In genomic region chr15:98675634-98676250, GRCm38 (mm10) we compare ENCODE assay signal across 8 mouse cellular contexts. TPM values are rescaled to one million over a fixed set of nuclear protein-coding genes. Genes with fewer than 3 reads are reported as not detected.
DNase-seq lines count a peak whose midpoint lies in the region; ATAC-seq and TF ChIP-seq lines count a peak whose summit lies in the region.

No protein-coding gene starts in this region.

- H3K27me3 ChIP-seq in liver, embryonic 11.5 days (replicated peaks; ENCODE audit: control insufficient read depth, insufficient read depth, low read length) = peaks cover 43% of the 10 kb centered on the region
- peaks cover 80% of the 10 kb centered on the region for H3K27me3 ChIP-seq in liver, embryonic 12.5 days (replicated peaks)
- peaks cover 11% of the 10 kb centered on the region for H3K27me3 ChIP-seq in hindbrain, embryonic 11.5 days (ENCODE audit: control insufficient read depth, insufficient read depth, low read length)
- no peaks in the 10 kb centered on the region for H3K27me3 ChIP-seq in midbrain, postnatal 0 days (ENCODE audit: insufficient read depth, low read length)

- no peak for TF ChIP-seq CTCF in cortical plate, adult 2 months (IDR thresholded peaks at IDR 0.05; ENCODE audit: extremely low read depth, insufficient read depth, low read length)
- no peak for TF ChIP-seq CTCF in midbrain, postnatal 0 days (IDR thresholded peaks at IDR 0.05)

- WGBS in liver, embryonic 11.5 days = 12% methylated on average over 14 of the region's 14 CpGs
- WGBS in liver, embryonic 12.5 days (ENCODE audit: insufficient replicate concordance) = 6% methylated on average over 14 of the region's 14 CpGs
- 6% methylated on average over 14 of the region's 14 CpGs for WGBS in hindbrain, embryonic 11.5 days
- 3% methylated on average over 14 of the region's 14 CpGs for WGBS in midbrain, postnatal 0 days

- no peaks in the 10 kb centered on the region for H3K9me3 ChIP-seq in liver, embryonic 11.5 days (ENCODE audit: control insufficient read depth, low read length)
- H3K9me3 ChIP-seq in liver, embryonic 12.5 days (replicated peaks) = no peaks in the 10 kb centered on the region
- H3K9me3 ChIP-seq in hindbrain, embryonic 11.5 days (ENCODE audit: control insufficient read depth, low read length) = no peaks in the 10 kb centered on the region
- H3K9me3 ChIP-seq in midbrain, postnatal 0 days (ENCODE audit: low read length) = no peaks in the 10 kb centered on the region

- ATAC-seq in liver, embryonic 11.5 days (replicated peaks; ENCODE audit: low FRiP score) = no peak
- no peak for ATAC-seq in liver, embryonic 12.5 days
- no peak for ATAC-seq in hindbrain, embryonic 11.5 days (ENCODE audit: low FRiP score)
- ATAC-seq in midbrain, postnatal 0 days (ENCODE audit: low FRiP score) = no peak

- no peak for TF ChIP-seq POLR2A in cortical plate, adult 2 months (IDR thresholded peaks at IDR 0.05; ENCODE audit: extremely low read depth, insufficient read depth, low read length)

- no peak for DNase-seq in liver, embryonic 11.5 days (ENCODE audit: low spot score)
- peak; percentile 48 for DNase-seq in hindbrain, embryonic 11.5 days (ENCODE audit: low spot score)
- DNase-seq in midbrain, postnatal 0 days (ENCODE audit: low spot score) = no peak
- no peak for DNase-seq in gastrocnemius, adult 8-10 months (ENCODE audit: low spot score in 2 of 2)
- no peak for DNase-seq in kidney, postnatal 14 days
- no peak for DNase-seq in cerebellum, adult 11 months

- no peak overlapping the region for H3K9ac ChIP-seq in liver, embryonic 11.5 days (ENCODE audit: low read depth, low read length)
- no peak overlapping the region for H3K9ac ChIP-seq in liver, embryonic 12.5 days
- peak overlapping the region; percentile 59 for H3K9ac ChIP-seq in hindbrain, embryonic 11.5 days (ENCODE audit: low read depth, low read length)
- H3K9ac ChIP-seq in midbrain, postnatal 0 days (replicated peaks; ENCODE audit: low read length, poor library complexity, severe bottlenecking) = peak overlapping the region; percentile 66

- no peaks in the 10 kb centered on the region for H3K36me3 ChIP-seq in liver, embryonic 11.5 days (ENCODE audit: control insufficient read depth, insufficient read depth, low read length)
- no peaks in the 10 kb centered on the region for H3K36me3 ChIP-seq in liver, embryonic 12.5 days
- H3K36me3 ChIP-seq in hindbrain, embryonic 11.5 days (ENCODE audit: control insufficient read depth, insufficient read depth, low read length) = no peaks in the 10 kb centered on the region
- H3K36me3 ChIP-seq in midbrain, postnatal 0 days (ENCODE audit: insufficient read depth, low read length) = 0 out of 2 replicates have a peak, but pooled peaks cover 4% of the 10 kb centered on the region

- H3K27ac ChIP-seq in liver, embryonic 11.5 days (ENCODE audit: low read depth, low read length) = no peak overlapping the region
- H3K27ac ChIP-seq in liver, embryonic 12.5 days = no peak overlapping the region
- no peak overlapping the region for H3K27ac ChIP-seq in cortical plate, adult 2 months (ENCODE audit: insufficient read depth, low read length)
- 0 out of 2 replicates have a peak overlapping the region, but pooled peaks have one; percentile 1 for H3K27ac ChIP-seq in hindbrain, embryonic 11.5 days (ENCODE audit: low read depth, low read length)
- peak overlapping the region; percentile 63 for H3K27ac ChIP-seq in midbrain, postnatal 0 days (ENCODE audit: low read depth, low read length)

- peak overlapping the region; percentile 9; the same call in 1 of the 2 replicates for H3K4me2 ChIP-seq in liver, embryonic 11.5 days
- no peak overlapping the region for H3K4me2 ChIP-seq in liver, embryonic 12.5 days
- peak overlapping the region; percentile 83 for H3K4me2 ChIP-seq in hindbrain, embryonic 11.5 days (replicated peaks; ENCODE audit: low read depth, low read length)
- peak overlapping the region; percentile 98 for H3K4me2 ChIP-seq in midbrain, postnatal 0 days (ENCODE audit: low read depth, low read length, poor library complexity, severe bottlenecking)

- H3K4me3 ChIP-seq in liver, embryonic 11.5 days (ENCODE audit: low read depth, low read length) = no peak overlapping the region
- H3K4me3 ChIP-seq in liver, embryonic 12.5 days = no peak overlapping the region
- peak overlapping the region; percentile 72 for H3K4me3 ChIP-seq in cortical plate, adult 2 months (ENCODE audit: insufficient read depth, low read length)
- H3K4me3 ChIP-seq in hindbrain, embryonic 11.5 days (ENCODE audit: low read depth, low read length) = peak overlapping the region; percentile 47
- H3K4me3 ChIP-seq in midbrain, postnatal 0 days (ENCODE audit: low read depth, low read length) = peak overlapping the region; percentile 62

- peaks cover 12% of the 10 kb centered on the region for H3K4me1 ChIP-seq in liver, embryonic 11.5 days (replicated peaks; ENCODE audit: control insufficient read depth, insufficient read depth, low read length)
- H3K4me1 ChIP-seq in liver, embryonic 12.5 days = peaks cover 21% of the 10 kb centered on the region
- peaks cover 5% of the 10 kb centered on the region for H3K4me1 ChIP-seq in cortical plate, adult 2 months (ENCODE audit: control insufficient read depth, insufficient read depth, low read length)
- peaks cover 14% of the 10 kb centered on the region for H3K4me1 ChIP-seq in hindbrain, embryonic 11.5 days (replicated peaks; ENCODE audit: control insufficient read depth, insufficient read depth, low read length)
- peaks cover 17% of the 10 kb centered on the region; the same call in 1 of the 2 replicates for H3K4me1 ChIP-seq in midbrain, postnatal 0 days (ENCODE audit: insufficient read depth, low read length)

RNA-seq across cellular contexts. Expression of gene Rnd1, which starts 1.5 kb away (rescaled TPM):
- 0.60 and 0.68 TPM in 2 replicates for polyA plus RNA-seq in liver, embryonic 11.5 days (2014; fragmentation: Nextera tagmentation; extraction: Ambion mirVana)
- 0.30 and 0.50 TPM in 2 replicates for polyA plus RNA-seq in liver, embryonic 12.5 days (2016; fragmentation: Nextera tagmentation; extraction: Ambion mirVana)
- 34.5 and 37.4 TPM in 2 replicates for polyA plus RNA-seq in cortical plate, adult 2 months (2012; rRNA removed)
- polyA plus RNA-seq in hindbrain, embryonic 11.5 days (2014; fragmentation: Nextera tagmentation; extraction: Ambion mirVana) = 5.2 and 5.9 TPM in 2 replicates
- total RNA-seq in midbrain, postnatal 0 days (2014; rRNA removed) = 34.5 and 42.9 TPM in 2 replicates
- 20.7 and 24.9 TPM in 2 replicates for polyA plus RNA-seq in midbrain, postnatal 0 days (2015; fragmentation: Nextera tagmentation; extraction: Ambion mirVana)
- total RNA-seq in gastrocnemius, adult 8-10 months (2022) = 1 to 10 TPM; 1.0 to 2.3 (median 1.1) TPM

RNA-seq across cellular contexts. Expression of gene Ddx23, which starts 13.0 kb away (rescaled TPM):
- 18.8 and 19.4 TPM in 2 replicates for polyA plus RNA-seq in liver, embryonic 11.5 days (2014; fragmentation: Nextera tagmentation; extraction: Ambion mirVana)
- polyA plus RNA-seq in liver, embryonic 12.5 days (2016; fragmentation: Nextera tagmentation; extraction: Ambion mirVana) = 15.9 and 16.2 TPM in 2 replicates
- polyA plus RNA-seq in cortical plate, adult 2 months (2012; rRNA removed) = 53.4 and 60.5 TPM in 2 replicates
- 21.7 and 33.0 TPM in 2 replicates for polyA plus RNA-seq in hindbrain, embryonic 11.5 days (2014; fragmentation: Nextera tagmentation; extraction: Ambion mirVana)
- 46.7 and 50.5 TPM in 2 replicates for total RNA-seq in midbrain, postnatal 0 days (2014; rRNA removed)
- polyA plus RNA-seq in midbrain, postnatal 0 days (2015; fragmentation: Nextera tagmentation; extraction: Ambion mirVana) = 14.0 and 20.5 TPM in 2 replicates
- total RNA-seq in gastrocnemius, adult 8-10 months (2022) = 10 to 100 TPM; 54.0 to 72.3 (median 63.4) TPM

RNA-seq across cellular contexts. Expression of gene Ccdc65, which starts 32.3 kb away (rescaled TPM):
- 0.09 and 0.19 TPM in 2 replicates for polyA plus RNA-seq in liver, embryonic 11.5 days (2014; fragmentation: Nextera tagmentation; extraction: Ambion mirVana)
- polyA plus RNA-seq in liver, embryonic 12.5 days (2016; fragmentation: Nextera tagmentation; extraction: Ambion mirVana) = 0.06 TPM in 1 of 2 replicates, not detected in the other
- 9.3 and 10.6 TPM in 2 replicates for polyA plus RNA-seq in cortical plate, adult 2 months (2012; rRNA removed)
- polyA plus RNA-seq in hindbrain, embryonic 11.5 days (2014; fragmentation: Nextera tagmentation; extraction: Ambion mirVana) = 2.4 and 3.0 TPM in 2 replicates
- 6.9 and 9.1 TPM in 2 replicates for total RNA-seq in midbrain, postnatal 0 days (2014; rRNA removed)
- polyA plus RNA-seq in midbrain, postnatal 0 days (2015; fragmentation: Nextera tagmentation; extraction: Ambion mirVana) = 11.4 and 12.3 TPM in 2 replicates
- not detected for total RNA-seq in gastrocnemius, adult 8-10 months (2022)

RNA-seq across cellular contexts. Expression of gene Cacnb3, which starts 45.1 kb away (rescaled TPM):
- 13.2 TPM in 2 replicates for polyA plus RNA-seq in liver, embryonic 11.5 days (2014; fragmentation: Nextera tagmentation; extraction: Ambion mirVana)
- polyA plus RNA-seq in liver, embryonic 12.5 days (2016; fragmentation: Nextera tagmentation; extraction: Ambion mirVana) = 3.8 and 4.9 TPM in 2 replicates
- 339 and 348 TPM in 2 replicates for polyA plus RNA-seq in cortical plate, adult 2 months (2012; rRNA removed)
- polyA plus RNA-seq in hindbrain, embryonic 11.5 days (2014; fragmentation: Nextera tagmentation; extraction: Ambion mirVana) = 41.3 and 42.9 TPM in 2 replicates
- 211 and 239 TPM in 2 replicates for total RNA-seq in midbrain, postnatal 0 days (2014; rRNA removed)
- 150 and 155 TPM in 2 replicates for polyA plus RNA-seq in midbrain, postnatal 0 days (2015; fragmentation: Nextera tagmentation; extraction: Ambion mirVana)
- 1 to 10 TPM in 2 of 4 experiments, under 1 TPM in 2; 0.78 to 1.1 (median 1.0) TPM for total RNA-seq in gastrocnemius, adult 8-10 months (2022)

RNA-seq across cellular contexts. Expression of gene Fkbp11, which starts 52.3 kb away (rescaled TPM):
- 101 and 105 TPM in 2 replicates for polyA plus RNA-seq in liver, embryonic 11.5 days (2014; fragmentation: Nextera tagmentation; extraction: Ambion mirVana)
- polyA plus RNA-seq in liver, embryonic 12.5 days (2016; fragmentation: Nextera tagmentation; extraction: Ambion mirVana) = 83.5 and 90.2 TPM in 2 replicates
- 2.1 TPM in 2 replicates for polyA plus RNA-seq in cortical plate, adult 2 months (2012; rRNA removed)
- polyA plus RNA-seq in hindbrain, embryonic 11.5 days (2014; fragmentation: Nextera tagmentation; extraction: Ambion mirVana) = 13.0 and 15.5 TPM in 2 replicates
- 1.0 and 2.8 TPM in 2 replicates for total RNA-seq in midbrain, postnatal 0 days (2014; rRNA removed)
- 4.4 and 5.4 TPM in 2 replicates for polyA plus RNA-seq in midbrain, postnatal 0 days (2015; fragmentation: Nextera tagmentation; extraction: Ambion mirVana)
- under 1 TPM in 3 of 4 experiments, not detected in 1; 0.43 to 0.92 (median 0.72) TPM for total RNA-seq in gastrocnemius, adult 8-10 months (2022)

Comparison
In these comparisons a context has a peak if more than half of its experiments do, and no peak if none do; other contexts are left out.
1. H3K27ac ChIP-seq: peak in hindbrain, embryonic 11.5 days (single experiment) and midbrain, postnatal 0 days (single experiment); none in liver, embryonic 11.5 days (single experiment), liver, embryonic 12.5 days (single experiment) and cortical plate, adult 2 months (single experiment).
2. H3K4me3 ChIP-seq: peak in cortical plate, adult 2 months (single experiment), hindbrain, embryonic 11.5 days (single experiment) and midbrain, postnatal 0 days (single experiment); none in liver, embryonic 11.5 days (single experiment) and liver, embryonic 12.5 days (single experiment).
3. H3K9ac ChIP-seq: peak in hindbrain, embryonic 11.5 days (single experiment) and midbrain, postnatal 0 days (single experiment); none in liver, embryonic 11.5 days (single experiment) and liver, embryonic 12.5 days (single experiment).